Mouse (Mus musculus) lung, postnatal 0 days (tissue): ENCODE data around the gene Adgrg5. TPM values are rescaled to one million over a fixed set of nuclear protein-coding genes. Genes with fewer than 3 reads are reported as not detected.

Experiments used
- ATAC-seq: fragments of 200-750 bp; cut with Nextera tagmentation; 2 replicates; pipeline ENCODE4 v1.8.0; 2017; ENCODE audit warnings: moderate library complexity
- DNase-seq: peaks from one replicate; pipeline ENCODE4 v3.0.0-alpha.2; 2016; ENCODE audit warnings: low spot score
- H3K27ac ChIP-seq: fragments of 300-500 bp; sonication (generic); 2 replicates; pipeline ENCODE4 v1.5.1; 2014; ENCODE audit warnings: antibody characterized with exemption, mild to moderate bottlenecking, low read length, mixed read lengths
- H3K27me3 ChIP-seq: fragments of 300-500 bp; sonication (generic); replicated peaks from 2 replicates; pipeline ENCODE4 v1.6.1; 2014; ENCODE audit warnings: low read length, mixed read lengths; ENCODE audit not compliant: insufficient read depth
- H3K36me3 ChIP-seq: fragments of 300-500 bp; sonication (generic); 2 replicates; pipeline ENCODE4 v1.6.1; 2014; ENCODE audit warnings: low read length, mixed read lengths; ENCODE audit not compliant: insufficient read depth
- H3K4me1 ChIP-seq: fragments of 300-500 bp; sonication (generic); 2 replicates; pipeline ENCODE4 v1.6.1; 2014; ENCODE audit warnings: antibody characterized with exemption, low read depth, low read length, mixed read lengths; ENCODE audit not compliant: insufficient read depth
- H3K4me2 ChIP-seq: fragments of 300-500 bp; sonication (generic); replicated peaks from 2 replicates; pipeline ENCODE4 v1.6.1; 2014; ENCODE audit warnings: low read depth, mild to moderate bottlenecking, low read length, moderate library complexity, mixed read lengths
- H3K4me3 ChIP-seq: fragments of 300-500 bp; sonication (generic); 2 replicates; pipeline ENCODE4 v1.5.1; 2014; ENCODE audit warnings: low read depth, low read length
- H3K9ac ChIP-seq: fragments of 300-500 bp; sonication (generic); replicated peaks from 2 replicates; pipeline ENCODE4 v1.6.1; 2014; ENCODE audit warnings: low read depth, mild to moderate bottlenecking
- H3K9me3 ChIP-seq: fragments of 300-500 bp; sonication (generic); 2 replicates; pipeline ENCODE4 v1.6.1; 2016; ENCODE audit warnings: low read length, mixed read lengths
- CTCF ChIP-seq: IDR thresholded peaks from 2 replicates; pipeline ENCODE4 v1.5.1; 2016; ENCODE audit warnings: antibody characterized with exemption, mild to moderate bottlenecking
- EP300 ChIP-seq: IDR thresholded peaks from 2 replicates; pipeline ENCODE4 v1.6.1; 2016; ENCODE audit warnings: antibody characterized with exemption, mild to moderate bottlenecking, control low read depth
- WGBS: fragments of 180-500 bp; shearing (Covaris S2); extraction: QIAGEN DNeasy Blood & Tissue Kit; methylation state at CpG from one replicate; pipeline ENCODE4 v1.1.7; 2014; 5-methylcytosine and 5-hydroxymethylcytosine counted together
- polyA plus RNA-seq: library from polyadenylated mRNA; unstranded; fragments of >200 nt; fragmentation: Nextera tagmentation; extraction: Ambion mirVana; gene quantifications from 2 replicates; pipeline ENCODE4 v1.2.1, GENCODE M21; 2015

Adgrg5 gene
- polyA plus RNA-seq, 1 experiment from 2014 or later = 0.31 TPM

GRCm38 (mm10) chr8:94978131-94978530, 54.6 kb downstream of the Adgrg5 start:
- H3K27ac ChIP-seq = peak overlapping the region; percentile 84; the same call in 1 of the 2 replicates
- no peaks in the 10 kb centered on the region for H3K9me3 ChIP-seq
- no peaks in the 10 kb centered on the region for H3K36me3 ChIP-seq
- no peaks in the 10 kb centered on the region for H3K4me1 ChIP-seq
- no peaks in the 10 kb centered on the region for H3K27me3 ChIP-seq
- TF ChIP-seq CTCF (no peak), EP300 (no peak)
- peak overlapping the region; percentile 28 for H3K4me3 ChIP-seq
- H3K9ac ChIP-seq = no peak overlapping the region
- ATAC-seq (no peak), DNase-seq (no peak)
- 47% methylated on average over 9 of the region's 9 CpGs for WGBS
- H3K4me2 ChIP-seq = peak overlapping the region; percentile 50

GRCm38 (mm10) chr8:94978593-94979319, 55.3 kb downstream of the Adgrg5 start:
- Histone ChIP-seq H3K4me2 (peak overlapping the region; percentile 50), H3K9ac (no peak overlapping the region), H3K4me1 (peaks cover 5% of the 10 kb centered on the region; the same call in 1 of the 2 replicates), H3K9me3 (no peaks in the 10 kb centered on the region), H3K36me3 (no peaks in the 10 kb centered on the region), H3K27ac (no peak overlapping the region), H3K27me3 (no peaks in the 10 kb centered on the region), H3K4me3 (peak overlapping the region; percentile 28; the same call in 1 of the 2 replicates)
- TF ChIP-seq CTCF = no peak
- TF ChIP-seq EP300 = no peak
- DNase-seq (no peak), ATAC-seq (no peak)
- 57% methylated on average over 13 of the region's 13 CpGs for WGBS

- Histone ChIP-seq H3K4me3 (no peak overlapping the region), H3K9me3 (no peaks in the 10 kb centered on the region), H3K4me1 (peaks cover 7% of the 10 kb centered on the region; the same call in 1 of the 2 replicates), H3K36me3 (no peaks in the 10 kb centered on the region), H3K27ac (no peak overlapping the region), H3K27me3 (no peaks in the 10 kb centered on the region), H3K4me2 (no peak overlapping the region), H3K9ac (no peak overlapping the region)
- TF ChIP-seq EP300 (no peak), CTCF (no peak)
- 57% methylated on average over 5 of the region's 5 CpGs for WGBS
- no peak for DNase-seq
- ATAC-seq = no peak
Observed at GRCm38 (mm10) chr8:94980176-94980575, 56.7 kb downstream of the Adgrg5 start.

- 46% methylated on average over 8 of the region's 8 CpGs for WGBS
- ATAC-seq = no peak
Observed at GRCm38 (mm10) chr8:94980976-94981375, 57.5 kb downstream of the Adgrg5 start.

GRCm38 (mm10) chr8:94981848-94982247, 58.4 kb downstream of the Adgrg5 start:
- TF ChIP-seq CTCF = no peak
- no peak for DNase-seq
- Histone ChIP-seq H3K9ac (no peak overlapping the region), H3K36me3 (no peaks in the 10 kb centered on the region), H3K27ac (no peak overlapping the region), H3K4me1 (peaks cover 7% of the 10 kb centered on the region; the same call in 1 of the 2 replicates), H3K27me3 (no peaks in the 10 kb centered on the region), H3K4me3 (no peak overlapping the region), H3K9me3 (no peaks in the 10 kb centered on the region), H3K4me2 (no peak overlapping the region)
- ATAC-seq = no peak
- 61% methylated on average over 7 of the region's 7 CpGs for WGBS

More at GRCm38 (mm10) chr8:94980976-94981375, 57.5 kb downstream of the Adgrg5 start:
- H3K27me3 ChIP-seq = no peaks in the 10 kb centered on the region
- H3K9me3 ChIP-seq = no peaks in the 10 kb centered on the region
- DNase-seq = no peak
- no peak overlapping the region for H3K9ac ChIP-seq
- peaks cover 7% of the 10 kb centered on the region; the same call in 1 of the 2 replicates for H3K4me1 ChIP-seq
- no peak overlapping the region for H3K4me2 ChIP-seq
- TF ChIP-seq CTCF = no peak
- no peak for TF ChIP-seq EP300
- H3K36me3 ChIP-seq = no peaks in the 10 kb centered on the region
- H3K27ac ChIP-seq = no peak overlapping the region
- no peak overlapping the region for H3K4me3 ChIP-seq

- ATAC-seq (peak; percentile 2; the same call in 1 of the 2 replicates), DNase-seq (no peak)
- Histone ChIP-seq H3K27me3 (no peaks in the 10 kb centered on the region), H3K9me3 (no peaks in the 10 kb centered on the region), H3K4me3 (no peak overlapping the region), H3K4me1 (peaks cover 7% of the 10 kb centered on the region; the same call in 1 of the 2 replicates), H3K4me2 (no peak overlapping the region), H3K27ac (no peak overlapping the region), H3K9ac (no peak overlapping the region), H3K36me3 (no peaks in the 10 kb centered on the region)
- 11% methylated on average over 5 of the region's 5 CpGs for WGBS
- TF ChIP-seq EP300 (no peak), CTCF (no peak)
Observed at GRCm38 (mm10) chr8:94983146-94983545, 59.7 kb downstream of the Adgrg5 start.
